17 mouse cellular contexts compared by ENCODE assay signal in the genomic region with DNA sequence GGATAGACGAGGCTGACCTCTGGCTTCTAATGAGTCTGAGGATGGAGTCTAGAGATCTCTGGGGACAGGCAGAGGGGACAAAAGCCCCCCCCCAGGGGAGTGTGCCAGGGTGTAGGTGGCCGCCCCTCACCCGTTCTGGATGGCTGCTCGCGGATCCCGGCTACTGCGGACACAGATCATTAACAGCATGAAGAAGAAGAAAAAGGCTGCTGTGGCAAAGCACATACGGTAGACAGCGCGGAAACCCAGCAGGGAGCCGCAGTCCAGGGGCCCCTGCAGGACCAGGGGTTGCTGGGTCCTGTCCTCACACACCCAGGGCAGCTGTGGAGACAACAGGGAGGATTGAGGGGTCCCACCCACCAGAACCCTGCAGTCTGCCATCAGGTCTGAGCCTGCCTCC. TPM values are rescaled to one million over a fixed set of nuclear protein-coding genes. Genes with fewer than 3 reads are reported as not detected.
A peak's percentile ranks its signal among the peaks of the same experiment; 100 is the strongest.
DNase-seq lines count a peak whose midpoint lies in the region; ATAC-seq and TF ChIP-seq lines count a peak whose summit lies in the region.
"Had no signal": no experiment of that assay in that cellular context is flagged by ENCODE, and none has a peak within 500 bp of the region (broad histone marks: within the 10 kb centered on the region; RNA-seq: fewer than 3 reads in every experiment).

No protein-coding gene starts in this region.

- 16% methylated on average over 11 of the region's 11 CpGs for WGBS in hindbrain, embryonic 10.5 days
- WGBS in hindbrain, embryonic 13.5 days, result 18% methylated on average over 11 of the region's 11 CpGs
- 24% methylated on average over 11 of the region's 11 CpGs for WGBS in forebrain, embryonic 13.5 days

- peak overlapping the region; percentile 54; the same call in 1 of the 2 replicates for H3K27ac ChIP-seq in hindbrain, embryonic 10.5 days
- H3K27ac ChIP-seq in hindbrain, embryonic 13.5 days, result no peak overlapping the region
- H3K27ac ChIP-seq in layer of hippocampus, adult 2 months, result peak overlapping the region; percentile 75
- no peak overlapping the region for H3K27ac ChIP-seq in ES-E14 (ENCODE audit: insufficient read depth, low read depth, low read length, poor library complexity, severe bottlenecking)
- no peak overlapping the region for H3K27ac ChIP-seq in forebrain, embryonic 13.5 days
- H3K27ac ChIP-seq: limb, embryonic 15.5 days; stomach, embryonic 15.5 days had no signal

- in situ Hi-C loops in ES-E14 (cut with MboI; ENCODE audit: low sequenced_read_pairs in 2 of 2, unreplicated experiment in 2 of 2), result no loop called here

- H3K4me2 ChIP-seq in hindbrain, embryonic 13.5 days, result no peak overlapping the region
- H3K4me2 ChIP-seq in forebrain, embryonic 13.5 days, result peak overlapping the region; percentile 29; the same call in 1 of the 2 replicates
- H3K4me2 ChIP-seq: limb, embryonic 15.5 days; stomach, embryonic 15.5 days had no signal

- H3K9me3 ChIP-seq in hindbrain, embryonic 10.5 days, result no peaks in the 10 kb centered on the region
- no peaks in the 10 kb centered on the region for H3K9me3 ChIP-seq in hindbrain, embryonic 13.5 days
- no peaks in the 10 kb centered on the region for H3K9me3 ChIP-seq in ES-E14 (ENCODE audit: control insufficient read depth, insufficient read depth, low read depth, low read length)
- no peaks in the 10 kb centered on the region for H3K9me3 ChIP-seq in forebrain, embryonic 13.5 days (replicated peaks)
- H3K9me3 ChIP-seq: limb, embryonic 15.5 days; stomach, embryonic 15.5 days had no signal

- H3K27me3 ChIP-seq in hindbrain, embryonic 10.5 days (ENCODE audit: insufficient read depth, poor library complexity, severe bottlenecking), result peaks cover 24% of the 10 kb centered on the region
- H3K27me3 ChIP-seq in hindbrain, embryonic 13.5 days, result no peaks in the 10 kb centered on the region
- no peaks in the 10 kb centered on the region for H3K27me3 ChIP-seq in forebrain, embryonic 13.5 days
- H3K27me3 ChIP-seq: limb, embryonic 15.5 days had no signal

- DNase-seq in hindbrain, embryonic 10.5 days (ENCODE audit: low spot score), result no peak
- no peak for DNase-seq in layer of hippocampus, adult 2 months (ENCODE audit: low spot score in 2 of 2)
- no peak for DNase-seq in layer of hippocampus, adult 11-12 months (ENCODE audit: low spot score)
- DNase-seq in ES-E14 (ENCODE audit: low read depth, low spot score), result no peak
- DNase-seq in urinary bladder, adult 18-20 months (ENCODE audit: low spot score in 2 of 2), result no peak

- no peak overlapping the region for H3K9ac ChIP-seq in hindbrain, embryonic 13.5 days
- H3K9ac ChIP-seq in ES-E14 (ENCODE audit: insufficient read depth, low read depth, low read length, poor library complexity, severe bottlenecking), result 0 out of 2 replicates have a peak overlapping the region, but pooled peaks have one; percentile 10
- H3K9ac ChIP-seq in forebrain, embryonic 13.5 days, result peak overlapping the region; percentile 30; the same call in 1 of the 2 replicates
- H3K9ac ChIP-seq: limb, embryonic 15.5 days; liver, postnatal 0 days; stomach, embryonic 15.5 days had no signal

- H3K36me3 ChIP-seq in hindbrain, embryonic 10.5 days, result peaks cover 48% of the 10 kb centered on the region
- H3K36me3 ChIP-seq in hindbrain, embryonic 13.5 days, result peaks cover 47% of the 10 kb centered on the region
- H3K36me3 ChIP-seq in ES-E14 (ENCODE audit: control insufficient read depth, insufficient read depth, low read length, poor library complexity, severe bottlenecking), result no peaks in the 10 kb centered on the region; the same call in 1 of the 2 replicates
- peaks cover 49% of the 10 kb centered on the region for H3K36me3 ChIP-seq in forebrain, embryonic 13.5 days (ENCODE audit: poor library complexity, severe bottlenecking)
- H3K36me3 ChIP-seq: stomach, embryonic 15.5 days had no signal

- no peak for TF ChIP-seq CTCF in layer of hippocampus, adult 2 months (conservative IDR thresholded peaks at IDR 0.05)

- ATAC-seq in hindbrain, embryonic 13.5 days (ENCODE audit: low FRiP score), result no peak
- no peak for ATAC-seq in forebrain, embryonic 13.5 days
- ATAC-seq: intestine, embryonic 16.5 days had no signal

- peak overlapping the region; percentile 14; the same call in 1 of the 2 replicates for H3K4me3 ChIP-seq in hindbrain, embryonic 10.5 days
- no peak overlapping the region for H3K4me3 ChIP-seq in hindbrain, embryonic 13.5 days
- no peak overlapping the region for H3K4me3 ChIP-seq in layer of hippocampus, adult 2 months
- no peak overlapping the region; a peak in 1 of 4 replicates for H3K4me3 ChIP-seq in ES-E14 (ENCODE audit: insufficient read depth in 1 of 2, low read depth in 1 of 2, low read length in 2 of 2, poor library complexity in 1 of 2, severe bottlenecking in 1 of 2)
- H3K4me3 ChIP-seq in forebrain, embryonic 13.5 days, result no peak overlapping the region
- H3K4me3 ChIP-seq: erythroblast, embryonic 14.5 days; limb, embryonic 15.5 days; stomach, embryonic 15.5 days had no signal

- H3K4me1 ChIP-seq in hindbrain, embryonic 10.5 days (replicated peaks), result peaks cover 49% of the 10 kb centered on the region
- peaks cover 32% of the 10 kb centered on the region for H3K4me1 ChIP-seq in hindbrain, embryonic 13.5 days (replicated peaks)
- peaks cover 3 to 26% of the 10 kb centered on the region in 2 experiments; a peak in 2 of 4 replicates for H3K4me1 ChIP-seq in ES-E14 (ENCODE audit: control insufficient read depth in 2 of 2, insufficient read depth in 2 of 2, low read length in 2 of 2, poor library complexity in 1 of 2)
- peaks cover 21% of the 10 kb centered on the region for H3K4me1 ChIP-seq in forebrain, embryonic 13.5 days

TF ChIP-seq in ES-E14, 5 proteins besides CTCF, POLR2A, EP300 and RAD21:
- TF ChIP-seq ZNF384 (IDR thresholded peaks at IDR 0.05; ENCODE audit: low read depth, low read length) (no peak), MAFK (IDR thresholded peaks at IDR 0.05; ENCODE audit: insufficient read depth, low read depth, low read length) (no peak), CHD2 (IDR thresholded peaks at IDR 0.05; ENCODE audit: low read depth, low read length) (no peak), ZC3H11A (IDR thresholded peaks at IDR 0.05; ENCODE audit: borderline replicate concordance, low read depth, low read length) (no peak), HCFC1 (IDR thresholded peaks at IDR 0.05; ENCODE audit: borderline replicate concordance, insufficient read depth, low read length) (no peak)

RNA-seq across cellular contexts. Expression of gene Serinc2, which starts 14.9 kb away (rescaled TPM):
- polyA plus RNA-seq in hindbrain, embryonic 10.5 days (2016; fragmentation: Nextera tagmentation; extraction: Ambion mirVana), result 53.1 and 65.7 TPM in 2 replicates
- 61.3 and 62.7 TPM in 2 replicates for polyA plus RNA-seq in hindbrain, embryonic 13.5 days (2015; fragmentation: Nextera tagmentation; extraction: Ambion mirVana)
- 10 to 100 TPM; 11.1 to 14.1 TPM for total RNA-seq in layer of hippocampus, adult 2 months (2021)
- total RNA-seq in ES-E14 (2012; rRNA removed), result 4.6 and 8.0 TPM in 2 replicates
- polyA plus RNA-seq in forebrain, embryonic 13.5 days (2015; fragmentation: Nextera tagmentation; extraction: Ambion mirVana), result 101 and 107 TPM in 2 replicates
- polyA plus RNA-seq: erythroblast, embryonic 14.5 days had no signal

RNA-seq across cellular contexts. Expression of gene Gm853, which starts 41.9 kb away (rescaled TPM):
- 0.84 TPM in 1 of 2 replicates, not detected in the other for polyA plus RNA-seq in hindbrain, embryonic 10.5 days (2016; fragmentation: Nextera tagmentation; extraction: Ambion mirVana)
- polyA plus RNA-seq in hindbrain, embryonic 13.5 days (2015; fragmentation: Nextera tagmentation; extraction: Ambion mirVana), result 0.67 and 1.4 TPM in 2 replicates
- under 1 TPM in 1 of 2 experiments, not detected in 1; 0.15 TPM for total RNA-seq in layer of hippocampus, adult 2 months (2021)
- 0.09 and 0.53 TPM in 2 replicates for total RNA-seq in ES-E14 (2012; rRNA removed)
- polyA plus RNA-seq in forebrain, embryonic 13.5 days (2015; fragmentation: Nextera tagmentation; extraction: Ambion mirVana), result 0.13 TPM in 1 of 2 replicates, not detected in the other
- total RNA-seq: adrenal gland, postnatal 25 days; heart, postnatal 10 days; left cerebral cortex, postnatal 14 days had no signal
- polyA plus RNA-seq: erythroblast, embryonic 14.5 days; gonadal fat pad, adult 2 months; intestine, embryonic 16.5 days; limb, embryonic 15.5 days; liver, postnatal 0 days; neural tube, embryonic 14.5 days; stomach, embryonic 15.5 days had no signal

RNA-seq across cellular contexts. Expression of gene Fabp3, which starts 44.3 kb away (rescaled TPM):
- 12.3 and 33.1 TPM in 2 replicates for polyA plus RNA-seq in hindbrain, embryonic 10.5 days (2016; fragmentation: Nextera tagmentation; extraction: Ambion mirVana)
- polyA plus RNA-seq in hindbrain, embryonic 13.5 days (2015; fragmentation: Nextera tagmentation; extraction: Ambion mirVana), result 146 and 148 TPM in 2 replicates
- total RNA-seq in layer of hippocampus, adult 2 months (2021), result 10 to 100 TPM; 88.5 to 92.2 TPM
- 97.5 and 145 TPM in 2 replicates for total RNA-seq in ES-E14 (2012; rRNA removed)
- 46.8 and 49.5 TPM in 2 replicates for polyA plus RNA-seq in forebrain, embryonic 13.5 days (2015; fragmentation: Nextera tagmentation; extraction: Ambion mirVana)
- polyA plus RNA-seq: erythroblast, embryonic 14.5 days had no signal

RNA-seq across cellular contexts. Expression of gene Gm10570, which starts 44.3 kb away (rescaled TPM):
- not detected in 2 replicates for polyA plus RNA-seq in hindbrain, embryonic 10.5 days (2016; fragmentation: Nextera tagmentation; extraction: Ambion mirVana)
- polyA plus RNA-seq in hindbrain, embryonic 13.5 days (2015; fragmentation: Nextera tagmentation; extraction: Ambion mirVana), result 0.71 and 0.73 TPM in 2 replicates
- total RNA-seq in layer of hippocampus, adult 2 months (2021), result 1 to 10 TPM; 1.3 to 1.6 TPM
- 0.49 TPM in 1 of 2 replicates, not detected in the other for total RNA-seq in ES-E14 (2012; rRNA removed)
- 0.72 TPM in 1 of 2 replicates, not detected in the other for polyA plus RNA-seq in forebrain, embryonic 13.5 days (2015; fragmentation: Nextera tagmentation; extraction: Ambion mirVana)
- total RNA-seq: adrenal gland, postnatal 25 days; left cerebral cortex, postnatal 14 days had no signal
- polyA plus RNA-seq: erythroblast, embryonic 14.5 days; gonadal fat pad, adult 2 months; intestine, embryonic 16.5 days; limb, embryonic 15.5 days; liver, postnatal 0 days; stomach, embryonic 15.5 days had no signal

Comparison
In these comparisons a context has a peak if more than half of its experiments do, and no peak if none do; other contexts are left out.
1. H3K27ac ChIP-seq: peak in hindbrain, embryonic 10.5 days (single experiment) and layer of hippocampus, adult 2 months (single experiment); none in hindbrain, embryonic 13.5 days (single experiment), ES-E14 (single experiment) and forebrain, embryonic 13.5 days (single experiment).